Mouse (Mus musculus): ENCODE measurements around the gene Tlr4.

GRCm38 (mm10) chr4:66894547-66894946 lies 67.2 kb downstream of the Tlr4 start:
- TF ChIP-seq EP300 (optimal IDR thresholded peaks at IDR 0.05) (no peak), CTCF (IDR thresholded peaks at IDR 0.05; ENCODE audit: low read depth) (no peak)

Data from stomach, postnatal 0 days (tissue).